Mouse (Mus musculus): ENCODE results near the gene Upk1b. TPM values are rescaled to one million over a fixed set of nuclear protein-coding genes. Genes with fewer than 3 reads are reported as not detected.

The Upk1b gene
- total RNA-seq (2012; rRNA removed) (not detected in 2 replicates), total RNA-seq (2014; rRNA removed) (not detected in 2 replicates), polyA plus RNA-seq (2012; ENCODE audit: insufficient read length, low read depth) (not detected in 2 replicates)

GRCm38 (mm10) chr16:38800091-38800490 lies at the start of gene Upk1b:
TSS of gene Upk1b (minus strand) at chr16:38800328.
- DNase-seq (ENCODE audit: extremely low read depth) = no peak

GRCm38 (mm10) chr16:38828649-38829048 lies 28.5 kb upstream of the Upk1b start, which contains the start of gene 4930435E12Rik:
TSS of gene 4930435E12Rik (minus strand) at chr16:38828749.
- Histone ChIP-seq H3K4me3 (replicated peaks in 1 of 3; ENCODE audit: low read depth in 2 of 3, low read length in 2 of 3, poor library complexity in 1 of 3) (no peak within 1 kb of the TSS), H3K79me2 (replicated peaks; ENCODE audit: control insufficient read depth, extremely low read depth, insufficient read depth, poor library complexity, severe bottlenecking) (no peaks in the 10 kb centered on the region), H3K4me2 (ENCODE audit: insufficient read depth, low read depth, poor library complexity, severe bottlenecking) (no peak within 1 kb of the TSS), H3K9me3 (replicated peaks; ENCODE audit: low read length) (no peaks in the 10 kb centered on the region), H3K27me3 (replicated peaks) (no peaks in the 10 kb centered on the region), H3K9ac (ENCODE audit: insufficient read depth, low read depth) (no peak within 1 kb of the TSS), H3K36me3 (replicated peaks in 1 of 2; ENCODE audit: control insufficient read depth in 1 of 2, insufficient read depth in 1 of 2, low read length in 1 of 2) (no peaks in the 10 kb centered on the region), H3K4me1 (ENCODE audit: control insufficient read depth in 1 of 2, insufficient read depth in 2 of 2) (no peaks in the 10 kb centered on the region), H3K27ac (ENCODE audit: insufficient read depth, low read depth) (no peak within 1 kb of the TSS)
- in situ Hi-C loops (cut with MboI; ENCODE audit: low pct_ligation_motif_present, low pct_unique_long_range_greater_than_20kb, low sequenced_read_pairs) = no loop called here
- TF ChIP-seq MXI1 (IDR thresholded peaks at IDR 0.05; ENCODE audit: low read depth, low read length) = no peak
- TF ChIP-seq ZNF384 (IDR thresholded peaks at IDR 0.05; ENCODE audit: low read depth, low read length) = no peak
- no peak for TF ChIP-seq CHD2 (IDR thresholded peaks at IDR 0.05; ENCODE audit: low read length)
- no peak for TF ChIP-seq ZKSCAN1 (IDR thresholded peaks at IDR 0.05; ENCODE audit: borderline replicate concordance, low read depth, low read length)
- no peak for TF ChIP-seq USF2 (conservative IDR thresholded peaks at IDR 0.05; ENCODE audit: low read depth, low read length)
- no peak for TF ChIP-seq ELF1 (IDR thresholded peaks at IDR 0.05; ENCODE audit: low read depth, low read length)
- TF ChIP-seq IRF4 (IDR thresholded peaks at IDR 0.05; ENCODE audit: low read depth, low read length) = no peak
- no peak for TF ChIP-seq BHLHE40 (IDR thresholded peaks at IDR 0.05; ENCODE audit: low read depth, low read length)
- no peak for TF ChIP-seq ETS1 (conservative IDR thresholded peaks at IDR 0.05; ENCODE audit: low read depth, low read length)
- TF ChIP-seq ZC3H11A (IDR thresholded peaks at IDR 0.05; ENCODE audit: low read depth, low read length) = no peak
- TF ChIP-seq RAD21 (IDR thresholded peaks at IDR 0.05; ENCODE audit: low read depth, low read length) = no peak
- no peak for TF ChIP-seq MYC (IDR thresholded peaks at IDR 0.05; ENCODE audit: low read depth, low read length)
- no peak for TF ChIP-seq TCF12 (IDR thresholded peaks at IDR 0.05; ENCODE audit: low read depth, low read length)
- no peak for TF ChIP-seq CTCF (conservative IDR thresholded peaks at IDR 0.05 in 1 of 2, IDR thresholded peaks at IDR 0.05 in 1 of 2; ENCODE audit: low read depth in 2 of 2, low read length in 2 of 2)
- TF ChIP-seq ZMIZ1 (IDR thresholded peaks at IDR 0.05; ENCODE audit: low read depth, low read length) = no peak
- no peak for TF ChIP-seq MAZ (IDR thresholded peaks at IDR 0.05; ENCODE audit: low read depth, low read length)
- dilution Hi-C loops (cut with MboI; ENCODE audit: extremely low pct_ligation_motif_present, extremely low pct_unique_long_range_greater_than_20kb, low sequenced_read_pairs) = no loop called here
- no peak for DNase-seq (ENCODE audit: extremely low read depth)

More at GRCm38 (mm10) chr16:38800091-38800490, at the start of gene Upk1b:
- Histone ChIP-seq H3K9me3 (replicated peaks; ENCODE audit: low read length) (no peaks in the 10 kb centered on the region), H3K27me3 (replicated peaks) (no peaks in the 10 kb centered on the region), H3K9ac (ENCODE audit: insufficient read depth, low read depth) (no peak within 1 kb of the TSS), H3K4me1 (ENCODE audit: control insufficient read depth in 1 of 2, insufficient read depth in 2 of 2) (peaks cover 3 to 7% of the 10 kb centered on the region in 2 experiments; a peak in 3 of 4 replicates), H3K4me2 (ENCODE audit: insufficient read depth, low read depth, poor library complexity, severe bottlenecking) (no peak within 1 kb of the TSS), H3K4me3 (replicated peaks in 1 of 3; ENCODE audit: low read depth in 2 of 3, low read length in 2 of 3, poor library complexity in 1 of 3) (no peak within 1 kb of the TSS), H3K36me3 (replicated peaks in 1 of 2; ENCODE audit: control insufficient read depth in 1 of 2, insufficient read depth in 1 of 2, low read length in 1 of 2) (no peaks in the 10 kb centered on the region), H3K27ac (ENCODE audit: insufficient read depth, low read depth) (no peak within 1 kb of the TSS), H3K79me2 (replicated peaks; ENCODE audit: control insufficient read depth, extremely low read depth, insufficient read depth, poor library complexity, severe bottlenecking) (no peaks in the 10 kb centered on the region)
- dilution Hi-C loops (cut with MboI; ENCODE audit: extremely low pct_ligation_motif_present, extremely low pct_unique_long_range_greater_than_20kb, low sequenced_read_pairs) = no loop called here
- in situ Hi-C loops (cut with MboI; ENCODE audit: low pct_ligation_motif_present, low pct_unique_long_range_greater_than_20kb, low sequenced_read_pairs) = no loop called here
- TF ChIP-seq NELFE (IDR thresholded peaks at IDR 0.05; ENCODE audit: low read depth, low read length) = no peak
- TF ChIP-seq TBP (conservative IDR thresholded peaks at IDR 0.05; ENCODE audit: low read depth, low read length) = no peak
- no peak for TF ChIP-seq MXI1 (IDR thresholded peaks at IDR 0.05; ENCODE audit: low read depth, low read length)
- TF ChIP-seq USF2 (conservative IDR thresholded peaks at IDR 0.05; ENCODE audit: low read depth, low read length) = no peak
- no peak for TF ChIP-seq POLR2A (IDR thresholded peaks at IDR 0.05; ENCODE audit: low read depth, low read length)
- no peak for TF ChIP-seq MAFK (IDR thresholded peaks at IDR 0.05; ENCODE audit: insufficient replicate concordance, low read length)
- TF ChIP-seq MYC (IDR thresholded peaks at IDR 0.05; ENCODE audit: low read depth, low read length) = no peak
- TF ChIP-seq EP300 (IDR thresholded peaks at IDR 0.05; ENCODE audit: low read length) = no peak
- TF ChIP-seq CTCF (conservative IDR thresholded peaks at IDR 0.05 in 1 of 2, IDR thresholded peaks at IDR 0.05 in 1 of 2; ENCODE audit: low read depth in 2 of 2, low read length in 2 of 2) = no peak
